Mouse (Mus musculus) layer of hippocampus, adult 9-11 months (tissue): ENCODE measurements around the gene Afmid.
"Not testable (repeated sequence)": the region's sequence is repeated elsewhere in the genome, so short reads cannot be mapped to it uniquely, and the experiment has no call there.

Experiments
- DNase-seq: peaks from one replicate; pipeline ENCODE4 v3.0.0; 2022

Afmid gene

DNA sequence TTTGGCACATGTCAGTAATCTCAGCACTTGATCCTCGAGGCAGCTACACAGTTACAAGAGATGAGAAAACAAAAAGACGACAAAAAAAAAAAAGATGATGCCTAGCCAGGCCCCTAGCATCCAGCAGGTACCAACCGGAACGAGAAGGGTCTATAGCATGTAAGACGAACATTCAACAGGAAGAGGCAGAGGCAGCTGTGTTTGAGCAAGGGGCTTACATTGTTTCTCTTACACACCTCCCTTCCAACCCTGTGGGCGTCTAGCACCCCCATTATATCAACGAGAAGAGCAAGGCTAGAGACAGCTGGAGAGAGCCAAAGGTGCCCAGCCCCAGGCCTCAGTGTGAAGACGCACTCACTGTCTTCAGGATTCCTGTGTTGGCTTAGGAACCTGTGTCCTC, 1.2 kb downstream of the Afmid start:
- DNase-seq, result no peak

DNA sequence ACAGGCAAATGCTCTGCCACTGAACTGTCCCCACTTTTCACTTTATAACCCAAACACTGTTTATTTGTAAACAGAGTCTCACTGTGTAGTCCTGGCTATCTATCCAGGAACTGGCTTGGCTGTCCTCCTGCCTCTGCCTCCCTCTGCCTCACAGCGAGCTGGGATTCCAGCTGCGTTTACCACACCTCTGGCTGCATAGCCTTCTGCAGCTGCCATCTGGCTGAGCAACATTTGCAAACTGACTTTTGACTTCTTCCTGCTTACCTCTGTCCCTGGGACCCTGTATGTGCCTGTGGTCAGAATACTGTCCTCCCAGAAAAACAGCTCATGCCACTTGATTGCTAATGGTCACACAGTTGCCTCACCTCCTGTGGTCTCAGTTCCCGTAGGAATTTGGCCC, 1.7 kb downstream of the Afmid start:
- no peak for DNase-seq

DNA sequence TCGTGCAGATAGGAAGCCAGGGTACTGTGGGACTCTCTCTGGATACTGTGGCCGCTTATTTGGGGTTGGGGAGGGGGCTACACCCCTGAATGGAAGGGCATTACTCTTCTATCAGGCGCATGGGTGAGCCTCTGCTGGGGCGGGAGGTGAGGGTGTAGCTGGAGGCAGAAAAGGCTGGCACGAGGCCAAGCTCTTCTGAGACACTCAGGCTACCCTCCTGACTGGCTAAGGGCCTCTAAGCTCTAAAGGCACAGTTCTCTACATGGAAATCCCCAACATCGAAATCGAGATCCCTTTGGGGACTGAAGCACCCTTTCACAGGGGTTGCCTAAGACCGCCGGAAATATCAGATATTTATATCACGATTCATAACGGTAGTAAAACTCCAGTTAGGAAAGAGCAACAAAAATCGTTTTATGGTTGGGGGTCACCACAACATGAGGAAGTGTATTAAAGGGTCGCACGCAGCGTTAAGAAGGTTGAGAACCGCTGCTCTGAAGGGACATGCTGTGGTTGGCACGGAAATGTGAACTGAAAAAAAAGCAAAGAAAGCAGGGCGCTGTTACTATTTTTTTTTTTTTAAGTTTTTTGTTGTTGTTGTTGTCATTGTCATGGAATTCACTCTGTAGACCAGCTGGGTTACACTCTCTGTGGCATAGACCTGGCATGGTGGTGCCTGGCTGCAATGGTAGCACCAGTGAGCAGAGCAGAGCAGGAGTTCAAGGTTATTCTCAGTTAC, 2.6 kb downstream of the Afmid start:
- no peak for DNase-seq

DNA sequence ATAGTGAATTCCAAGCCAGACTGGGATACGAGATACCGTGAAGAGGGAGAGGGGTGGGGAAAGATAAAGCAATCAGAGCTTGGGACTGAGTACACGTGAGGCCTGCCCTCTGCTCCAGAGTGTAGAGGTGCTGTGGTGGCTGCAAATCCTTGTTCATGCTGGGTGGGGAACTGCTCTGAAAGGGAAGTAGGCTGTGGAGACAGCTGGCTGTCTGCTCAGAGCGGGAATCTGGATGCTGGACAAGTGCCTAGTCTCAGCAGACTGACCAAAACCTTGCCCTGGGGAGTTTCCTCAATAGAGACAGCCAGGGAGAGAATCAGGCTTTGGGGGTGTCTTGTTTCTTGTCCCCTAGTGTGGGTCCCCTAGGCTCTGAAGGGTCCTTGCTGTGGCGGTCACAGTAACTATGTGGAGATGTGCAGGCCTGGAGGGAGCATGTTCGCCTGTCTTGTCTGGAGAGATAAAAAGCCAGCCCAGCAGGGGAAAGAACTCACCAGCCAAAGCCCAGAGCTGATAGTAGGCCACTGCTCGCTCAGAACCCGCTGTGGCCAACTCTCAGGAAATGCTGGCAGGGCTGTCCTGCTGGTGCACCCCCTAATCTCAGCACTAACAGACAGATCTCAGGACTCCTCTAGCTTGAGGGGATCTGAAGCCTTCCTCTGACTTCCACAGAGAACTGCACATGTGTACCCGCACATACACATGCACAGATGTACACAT, 3.3 kb downstream of the Afmid start:
- no peak for DNase-seq

DNA sequence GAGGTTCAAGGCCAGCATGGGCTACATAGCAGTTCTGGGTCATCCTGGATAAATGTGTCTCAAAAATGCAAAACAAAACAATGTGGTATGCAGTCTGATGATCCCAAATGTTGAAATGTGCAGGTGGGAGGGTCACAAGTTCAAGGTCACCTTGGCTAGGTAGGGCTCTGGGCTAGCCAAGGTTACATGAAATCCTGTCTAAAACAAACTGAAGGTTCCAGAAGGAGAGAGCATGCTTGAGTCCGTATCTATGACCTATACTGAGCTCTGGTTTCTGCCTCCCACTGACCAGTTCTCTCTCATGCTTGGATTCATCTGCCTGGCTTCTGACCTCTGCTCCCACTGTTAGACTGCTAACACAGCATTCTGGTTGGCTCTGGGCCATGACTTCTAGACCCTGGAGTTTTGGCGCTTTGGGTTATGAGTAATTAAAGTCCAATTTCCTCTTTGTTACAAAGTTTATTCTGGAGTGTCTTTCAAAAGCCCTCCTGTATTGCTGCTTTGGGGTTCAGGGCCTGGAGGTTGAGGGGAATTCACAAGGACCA, 4.0 kb downstream of the Afmid start:
- DNase-seq, result no peak

DNA sequence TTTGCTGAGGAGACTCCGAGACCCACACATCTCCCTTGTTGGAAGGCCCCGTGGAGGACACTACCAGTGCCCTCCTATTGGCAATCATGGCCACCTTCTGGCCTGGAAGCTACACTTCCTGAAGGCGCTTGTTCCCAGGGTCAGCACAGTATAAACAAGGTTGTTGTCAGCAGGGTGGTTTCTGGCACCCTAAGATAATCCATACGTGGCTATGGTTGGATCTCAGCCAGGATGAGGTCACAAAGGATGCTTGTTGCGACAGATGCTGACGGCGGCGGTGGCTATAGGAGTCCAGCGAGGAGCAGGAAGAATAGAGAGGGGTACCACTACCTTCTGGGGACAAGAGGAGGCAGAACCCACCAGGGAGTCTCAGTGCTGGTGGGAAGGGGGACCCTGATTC, 4.7 kb downstream of the Afmid start:
- DNase-seq, result no peak

GRCm38 (mm10) chr11:117832086-117832969, 6.6 kb downstream of the Afmid start:
- peak; percentile 65 for DNase-seq

DNA sequence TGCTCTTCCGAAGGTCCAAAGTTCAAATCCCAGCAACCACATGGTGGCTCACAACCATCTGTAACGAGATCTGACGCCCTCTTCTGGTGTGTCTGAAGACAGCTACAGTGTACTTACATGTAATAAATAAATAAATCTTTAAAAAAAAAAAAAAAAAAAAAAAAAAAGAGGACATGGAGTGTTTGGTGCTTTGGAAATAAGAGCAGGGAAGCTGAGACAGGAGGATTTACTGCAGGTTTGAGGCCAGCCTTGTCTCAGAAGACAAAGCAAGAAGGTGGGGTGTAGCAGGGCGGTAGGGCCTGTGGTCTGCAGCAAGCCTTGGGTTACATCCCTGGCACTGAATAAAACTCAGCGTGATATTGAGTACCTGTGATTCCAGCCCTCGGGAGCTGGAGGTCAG, 7.8 kb downstream of the Afmid start:
- not testable (repeated sequence) for DNase-seq

GRCm38 (mm10) chr11:117834086-117834485, 8.4 kb downstream of the Afmid start:
- DNase-seq, result no peak

- peak; percentile 54 for DNase-seq
Observed at GRCm38 (mm10) chr11:117836306-117836705, 10.6 kb downstream of the Afmid start.

GRCm38 (mm10) chr11:117838572-117838971, 12.8 kb downstream of the Afmid start:
- no peak for DNase-seq

- no peak for DNase-seq
Observed at GRCm38 (mm10) chr11:117839021-117839420, 13.3 kb downstream of the Afmid start.

DNA sequence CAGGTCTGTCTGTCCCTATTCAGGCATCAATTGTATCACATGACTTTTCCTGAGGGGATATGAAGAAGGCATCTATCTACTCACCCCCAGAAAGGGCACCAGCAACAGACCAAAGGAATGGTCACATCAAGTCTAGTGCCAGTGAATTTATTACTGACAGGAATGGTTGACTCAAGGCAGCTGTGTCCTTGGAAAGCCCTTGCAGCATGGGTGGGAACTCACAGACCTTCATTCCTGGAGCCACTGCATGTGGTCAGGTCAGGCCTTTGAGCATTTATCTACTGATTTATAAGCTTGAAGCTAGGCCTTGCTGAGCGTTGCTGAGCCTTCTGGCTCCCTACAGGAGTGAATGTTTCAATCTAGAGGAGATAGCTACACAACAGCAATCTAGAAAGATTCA, 15.2 kb downstream of the Afmid start:
- DNase-seq, result no peak

GRCm38 (mm10) chr11:117843434-117843833, 17.7 kb downstream of the Afmid start:
- DNase-seq, result no peak

DNA sequence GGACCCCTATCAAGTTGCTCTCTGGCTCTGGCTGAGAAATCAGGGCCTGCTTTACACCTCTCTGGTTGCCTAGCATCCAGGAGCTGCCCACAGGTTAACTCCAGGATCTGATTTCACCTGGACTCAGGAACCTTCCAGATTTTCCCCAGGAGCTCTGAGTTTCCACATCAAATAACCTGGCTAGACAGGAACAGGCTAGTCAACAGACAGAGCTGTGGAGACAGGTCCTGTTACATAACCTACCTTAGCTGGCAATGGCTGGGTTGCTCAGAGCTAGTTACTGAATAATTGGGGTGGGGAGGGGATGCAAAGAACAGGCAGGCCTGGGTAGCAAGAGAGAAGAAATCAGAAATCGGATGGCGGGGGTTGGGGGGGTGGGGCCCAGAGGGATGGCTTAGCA, 19.3 kb downstream of the Afmid start:
- DNase-seq, result no peak

DNA sequence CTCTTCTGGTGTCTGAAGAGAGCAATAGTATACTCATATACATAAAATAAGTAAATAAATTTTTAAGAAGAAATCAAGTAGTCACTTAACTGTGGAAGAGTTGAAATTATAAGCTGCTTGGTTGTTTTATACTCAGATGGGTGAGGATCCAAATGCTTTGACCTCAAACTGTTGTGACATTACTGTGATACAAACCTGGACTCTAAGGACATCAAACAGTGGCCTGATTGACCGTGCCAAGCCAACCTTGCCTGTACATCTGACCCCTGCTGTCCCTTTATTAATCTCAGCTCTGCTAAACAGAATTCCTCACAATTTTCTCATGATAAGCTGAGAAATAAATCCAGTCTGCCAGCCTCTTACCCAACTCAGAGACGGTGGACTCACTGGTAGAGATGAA, 19.9 kb downstream of the Afmid start:
- no peak for DNase-seq

- no peak for DNase-seq
Observed at GRCm38 (mm10) chr11:117846640-117847039, 20.9 kb downstream of the Afmid start.

DNA sequence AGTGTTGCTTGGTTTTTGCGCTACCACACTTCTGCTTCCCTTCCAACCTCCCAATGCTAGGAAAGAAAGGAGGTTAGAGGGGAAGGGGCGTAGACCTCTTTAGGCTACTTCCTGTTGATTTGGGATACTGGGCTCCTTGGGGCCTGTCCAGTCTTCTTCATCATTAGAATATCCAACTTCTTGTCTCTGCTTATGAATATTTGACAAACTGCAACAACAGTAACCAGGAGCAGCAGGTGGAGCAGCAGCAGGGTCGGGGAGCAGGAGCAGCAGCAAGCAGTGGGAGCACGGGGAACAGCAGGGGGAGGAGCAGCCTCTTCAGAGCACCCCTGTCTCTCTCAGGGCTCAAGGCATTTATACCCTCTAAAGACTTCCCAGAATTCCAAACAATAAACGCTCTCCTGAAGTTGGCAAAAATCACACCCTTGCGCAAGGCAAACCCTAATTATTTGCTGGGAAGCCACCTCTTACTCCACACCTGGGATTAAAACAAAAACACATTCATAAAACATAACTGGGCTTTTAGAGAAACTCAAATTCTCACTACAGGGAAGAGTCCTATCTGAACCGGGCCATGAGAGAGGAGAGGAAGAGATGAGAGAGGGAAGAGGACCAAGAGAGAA, 22.0 kb downstream of the Afmid start:
- DNase-seq, result no peak

DNA sequence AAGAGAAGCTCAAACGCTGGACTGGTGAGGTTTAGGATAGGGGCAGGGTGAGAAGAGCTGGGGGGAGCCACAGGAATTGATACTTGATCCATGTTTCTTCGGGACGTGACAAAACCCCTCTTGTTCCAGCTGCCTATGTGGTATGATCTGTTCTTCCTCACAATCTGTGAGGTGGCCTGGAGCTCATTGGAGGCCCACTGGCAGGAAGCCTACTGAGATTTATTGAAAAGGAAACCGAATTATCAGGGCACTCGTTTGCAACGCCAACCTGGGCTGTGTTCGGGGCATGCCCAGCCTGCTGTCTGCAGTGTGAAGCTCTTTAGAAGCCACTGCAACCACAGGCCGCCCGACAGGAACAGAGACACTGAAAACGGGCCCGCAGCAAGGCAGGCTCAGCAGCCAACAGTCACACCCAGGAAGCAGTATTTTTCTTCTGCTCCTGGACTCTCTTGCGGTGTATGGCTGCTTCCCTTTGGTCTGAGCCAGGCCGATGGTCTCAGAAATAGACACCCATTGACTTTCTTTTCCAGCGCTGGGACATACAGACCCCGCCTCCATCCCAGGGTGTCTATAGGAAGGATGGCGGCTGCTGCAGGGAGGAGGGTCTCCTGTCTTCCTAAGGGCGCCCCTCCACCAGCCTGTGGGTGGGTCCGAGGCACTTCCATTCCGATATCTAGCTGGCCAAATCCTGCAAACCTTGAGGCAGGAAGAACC, 22.7 kb downstream of the Afmid start:
- no peak for DNase-seq

DNA sequence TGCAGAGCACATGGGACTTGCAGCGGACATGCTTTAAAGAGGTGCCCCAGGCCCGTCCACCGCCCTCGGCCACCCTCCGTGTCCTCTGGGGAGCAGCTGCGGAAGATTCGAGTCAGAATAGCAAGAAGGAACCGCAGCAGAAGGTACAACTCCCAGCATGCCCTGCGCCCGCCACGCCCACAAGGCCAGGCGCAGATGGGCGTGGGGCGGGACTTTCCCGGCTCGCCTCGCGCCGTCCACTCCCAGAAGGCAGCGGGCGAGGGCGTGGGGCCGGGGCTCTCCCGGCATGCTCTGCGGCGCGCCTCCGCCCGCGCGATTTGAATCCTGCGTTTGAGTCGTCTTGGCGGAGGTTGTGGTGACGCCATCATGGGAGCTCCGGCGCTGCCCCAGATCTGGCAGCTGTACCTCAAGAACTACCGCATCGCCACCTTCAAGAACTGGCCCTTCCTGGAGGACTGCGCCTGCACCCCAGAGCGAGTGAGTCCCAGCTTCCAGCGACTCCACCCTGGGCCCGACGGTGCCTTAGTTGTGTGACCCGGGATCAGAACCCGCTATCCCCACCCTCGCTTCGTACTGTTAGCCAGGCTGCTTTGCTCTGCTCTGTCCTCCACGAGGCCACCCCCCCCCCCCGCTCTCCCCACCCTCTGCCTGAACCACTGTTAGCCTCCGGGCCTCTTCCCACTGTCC, 23.4 kb downstream of the Afmid start, which contains the start of gene Birc5:
Gene Birc5 (plus strand): TSS at position 267 of the 687 bp plus-strand sequence.
- peak; percentile 96 for DNase-seq

- no peak for DNase-seq
Observed at GRCm38 (mm10) chr11:117852875-117853274, 27.2 kb downstream of the Afmid start.
